Mouse (Mus musculus) mature B cell (primary cell): ENCODE data around the gene Ramp3.

Experiments used
- in situ Hi-C: fragments of 300-500 bp; cut with MboI; formaldehyde crosslinking; loops from 2 replicates; pipeline ENCODE4 v1.14.3; 2019

Gene Ramp3

DNA sequence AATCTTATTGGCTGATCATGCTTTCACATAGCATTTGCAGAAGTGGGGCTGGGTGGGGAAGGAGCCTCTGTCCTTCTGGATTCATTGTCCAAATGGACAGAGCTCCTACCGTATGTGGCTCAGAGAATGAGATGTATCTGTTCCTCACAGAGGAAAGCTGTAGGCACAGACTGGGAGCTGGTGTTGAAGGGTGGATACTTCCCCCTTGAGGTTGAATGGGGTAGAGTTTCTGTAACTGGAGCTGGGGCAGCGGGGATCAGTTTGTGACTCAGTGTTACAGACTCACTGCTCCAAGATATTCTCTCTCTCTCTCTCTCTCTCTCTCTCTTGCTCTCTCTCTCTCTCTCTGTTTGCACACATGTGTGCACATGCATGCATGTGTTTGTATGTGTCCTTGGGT lies 11.7 kb downstream of the Ramp3 start:
- in situ Hi-C loops = no loop called here

DNA sequence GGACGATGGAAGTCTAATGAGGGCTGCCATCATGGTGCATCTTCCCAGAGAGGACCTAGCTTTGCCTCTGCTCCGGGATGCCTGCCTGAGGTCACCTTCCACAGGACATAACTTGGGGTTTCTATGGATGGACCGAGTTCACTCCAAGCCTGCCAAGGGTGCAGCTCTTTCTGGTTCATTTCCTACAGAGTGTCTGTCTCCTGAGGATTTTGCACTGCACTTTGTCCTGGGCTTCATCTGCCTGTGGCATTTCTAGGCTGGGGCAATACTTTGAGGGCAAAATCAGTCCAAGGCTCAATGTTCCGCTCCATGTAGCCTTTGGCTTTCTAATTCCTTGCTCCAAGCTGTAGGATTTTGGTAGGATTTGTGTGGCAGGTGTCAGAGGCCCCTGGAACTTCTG lies 12.5 kb downstream of the Ramp3 start:
- in situ Hi-C loops = no loop called here

DNA sequence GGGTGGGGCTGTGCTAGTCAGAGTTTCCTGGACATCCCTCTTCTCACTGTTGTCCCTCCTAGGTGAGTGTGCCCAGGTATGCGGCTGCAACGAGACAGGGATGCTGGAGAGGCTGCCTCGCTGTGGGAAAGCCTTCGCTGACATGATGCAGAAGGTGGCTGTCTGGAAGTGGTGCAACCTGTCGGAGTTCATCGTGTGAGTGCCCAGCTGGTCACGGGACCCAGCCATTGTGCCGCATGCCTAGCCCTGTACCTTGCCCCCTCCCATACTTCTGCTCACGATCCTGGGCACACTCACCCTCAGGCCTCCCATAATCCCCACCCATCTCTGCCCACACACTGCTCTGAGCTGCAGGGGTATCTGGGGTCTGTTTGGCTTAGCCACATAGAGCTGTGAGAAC lies 16.4 kb downstream of the Ramp3 start:
- in situ Hi-C loops = no loop called here

DNA sequence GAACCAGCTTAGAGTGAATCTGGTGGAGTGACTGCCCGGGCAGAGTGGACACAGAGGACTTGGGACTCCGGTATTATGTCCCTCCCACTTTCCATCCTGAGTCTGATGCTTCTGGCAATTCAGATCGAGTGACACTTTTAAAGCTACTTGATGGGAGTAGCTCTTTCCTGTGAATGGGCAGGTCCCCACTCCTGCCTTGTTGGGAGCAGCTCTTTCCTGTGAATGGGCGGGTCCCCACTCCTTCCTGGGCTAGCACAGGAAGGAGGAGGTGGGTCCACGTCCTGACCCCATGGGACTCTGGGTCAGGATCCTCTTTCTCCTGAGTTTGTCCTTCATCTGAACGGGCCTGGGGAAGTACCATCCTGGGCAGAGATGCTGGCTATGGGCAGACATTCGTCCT lies 17.1 kb downstream of the Ramp3 start:
- in situ Hi-C loops = no loop called here

DNA sequence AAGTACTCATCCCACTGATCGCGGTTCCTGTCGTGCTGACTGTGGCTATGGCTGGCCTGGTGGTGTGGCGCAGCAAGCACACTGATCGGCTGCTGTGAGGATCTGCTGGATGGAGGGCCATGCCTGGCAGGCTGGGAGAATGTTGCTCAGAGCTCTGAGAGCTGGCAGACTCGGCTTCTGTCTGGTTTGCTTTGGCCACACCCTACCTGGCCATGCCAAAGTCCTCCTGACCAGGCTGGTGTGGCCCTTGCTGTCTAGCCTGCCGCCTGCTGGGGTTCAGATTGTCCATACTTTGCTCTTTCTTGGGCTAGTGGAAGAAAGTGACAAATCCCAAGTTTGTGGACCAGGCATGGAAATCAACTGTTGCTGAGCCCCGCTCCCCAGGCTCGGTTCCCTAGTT lies 18.3 kb downstream of the Ramp3 start:
- in situ Hi-C loops = no loop called here

DNA sequence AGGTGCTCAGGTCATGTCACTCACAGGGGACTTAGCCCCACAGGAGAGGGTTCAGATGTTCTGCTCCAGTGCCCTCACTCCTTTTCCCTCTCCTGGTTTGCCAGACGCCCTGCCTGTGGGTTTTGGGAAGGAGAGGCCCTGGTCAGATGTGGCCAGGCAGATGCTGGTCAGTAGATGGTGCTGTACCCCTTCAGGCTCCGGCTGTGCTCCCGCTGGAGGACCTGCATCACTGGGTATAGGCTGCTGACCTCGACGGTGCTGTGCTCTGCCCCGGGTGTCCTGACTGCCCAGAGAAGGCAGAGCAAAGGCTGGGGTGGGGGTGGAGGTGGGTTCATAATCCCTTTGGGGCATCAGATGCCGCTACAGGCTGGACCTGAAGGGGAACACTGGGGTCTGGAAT lies 19.2 kb downstream of the Ramp3 start:
- in situ Hi-C loops = no loop called here

DNA sequence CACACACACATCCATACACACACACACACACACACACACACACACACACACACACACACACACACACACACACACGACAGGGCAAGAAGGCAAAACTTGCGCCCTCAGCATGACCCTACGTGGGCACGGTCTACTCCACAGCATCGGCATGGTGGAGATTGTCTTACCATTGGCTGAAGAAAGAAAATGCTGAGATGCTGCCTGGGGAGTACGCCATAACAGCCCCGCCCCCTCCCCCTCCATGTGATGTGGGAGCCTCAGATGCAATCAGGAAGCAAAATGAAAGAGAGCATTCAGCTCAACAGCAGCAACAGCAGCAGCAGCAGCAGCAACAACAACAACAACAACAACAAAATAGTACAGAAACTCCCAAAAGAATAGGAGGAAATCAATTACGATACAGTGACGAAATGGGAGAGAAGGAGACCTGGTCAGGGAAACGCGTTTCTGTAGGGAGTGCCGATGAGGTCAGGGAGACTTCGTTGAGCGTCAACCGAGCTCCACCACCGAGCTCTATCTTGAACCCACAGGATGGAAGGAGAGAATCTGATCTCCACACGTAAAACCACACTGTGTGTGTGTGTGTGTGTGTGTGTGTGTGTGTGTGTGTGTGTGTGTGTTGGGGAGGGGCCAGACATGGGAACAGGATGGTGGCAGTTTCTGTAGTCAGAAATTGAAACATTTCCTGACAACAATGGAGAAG lies 21.5 kb downstream of the Ramp3 start:
- in situ Hi-C loops = no loop called here

DNA sequence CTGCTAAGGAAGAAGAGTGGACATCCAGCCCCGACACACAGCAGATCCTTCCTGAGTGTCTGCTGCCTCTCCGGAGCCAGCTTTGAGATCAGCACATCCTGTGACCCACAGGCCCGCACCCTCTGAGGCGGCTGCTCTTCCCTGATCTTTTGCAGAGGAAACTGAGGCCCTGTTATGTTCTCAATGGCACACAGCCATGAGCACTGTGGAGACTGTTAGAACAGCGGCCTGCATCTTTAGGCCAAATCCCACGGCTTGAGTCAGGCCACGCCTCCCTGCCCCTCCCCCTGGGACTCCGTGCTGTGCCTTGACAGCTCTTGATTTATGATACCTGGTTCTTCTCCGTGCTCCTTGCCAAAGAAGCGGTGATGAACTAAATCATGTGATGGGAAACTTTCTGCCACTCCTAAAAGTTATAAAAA lies 22.1 kb downstream of the Ramp3 start:
- in situ Hi-C loops = no loop called here

DNA sequence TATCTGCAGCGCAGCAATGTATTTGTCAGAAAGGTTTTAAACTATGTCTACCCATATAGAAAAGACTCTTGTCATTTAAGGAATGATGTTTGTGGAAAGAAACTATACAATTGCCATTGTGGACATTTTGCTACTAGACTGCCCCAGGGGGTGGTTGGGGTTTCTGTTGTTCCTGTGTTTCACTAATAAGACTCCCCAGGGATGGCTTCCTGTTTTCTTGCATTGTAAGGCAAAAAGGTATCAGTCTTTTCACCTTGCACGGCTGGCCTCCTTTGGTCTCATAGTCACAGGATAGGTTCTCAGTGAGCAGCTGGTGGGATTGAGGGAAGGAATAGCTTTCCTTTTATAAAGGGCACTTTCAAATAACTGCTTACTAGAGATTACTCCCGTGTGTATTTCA lies 26.4 kb downstream of the Ramp3 start:
- in situ Hi-C loops = no loop called here

DNA sequence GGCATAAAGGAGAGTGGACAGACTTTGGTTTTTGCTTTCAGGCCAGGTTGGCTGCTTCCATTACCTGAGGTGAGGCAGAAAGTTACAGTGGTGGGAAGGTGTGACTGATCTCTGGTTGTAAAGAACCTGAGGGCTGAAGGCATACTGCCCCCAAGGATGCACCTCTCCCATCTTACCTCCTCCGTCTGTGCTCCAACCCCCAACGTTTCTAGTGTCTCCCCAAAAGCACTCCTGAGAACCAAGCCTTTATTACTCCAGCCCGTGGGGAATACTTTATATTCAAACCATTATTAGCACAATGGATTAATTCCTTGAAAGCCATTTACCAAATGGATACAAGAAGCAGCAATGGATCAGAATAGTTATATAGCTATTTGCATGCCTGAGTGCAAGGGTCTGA lies 30.6 kb downstream of the Ramp3 start:
- in situ Hi-C loops = no loop called here

DNA sequence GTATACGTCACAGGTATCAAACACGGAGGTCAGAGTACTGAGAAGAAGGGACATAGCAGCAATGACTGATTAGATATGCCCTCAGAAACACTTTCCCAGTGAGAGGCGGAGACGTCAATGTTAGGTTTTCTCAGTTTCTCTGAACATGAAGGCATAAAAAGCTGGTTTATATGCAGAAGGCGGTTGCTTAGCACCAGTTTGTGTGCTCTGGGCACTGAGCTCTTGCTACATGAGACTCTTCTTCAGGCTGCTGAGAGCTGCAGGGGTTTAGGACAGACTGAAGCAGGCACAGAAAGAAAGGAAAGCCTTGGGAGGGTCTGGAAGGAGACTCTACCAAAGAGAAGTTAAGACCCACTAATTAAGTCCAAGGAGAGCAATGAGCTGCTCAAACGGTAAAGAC lies 34.0 kb downstream of the Ramp3 start:
- in situ Hi-C loops = no loop called here

DNA sequence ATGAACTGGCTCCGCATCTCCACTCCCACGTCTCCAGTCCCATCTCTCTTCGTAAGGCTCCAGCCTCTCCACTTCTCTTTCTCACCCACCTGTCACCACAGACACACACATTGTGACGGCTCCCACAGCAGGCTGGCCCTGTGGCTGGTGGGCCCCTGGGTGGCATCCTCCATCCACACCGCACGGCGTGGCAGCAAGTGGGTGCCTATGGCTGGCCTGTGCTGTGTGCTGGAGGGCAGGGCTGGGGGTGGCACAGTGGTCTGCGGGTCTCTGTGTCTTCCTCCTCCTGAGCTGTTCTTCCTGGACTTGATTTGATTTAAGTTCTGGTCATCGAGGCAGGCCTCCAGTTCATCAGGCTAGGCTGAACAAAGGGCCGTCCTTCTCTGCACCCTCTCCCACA lies 35.8 kb downstream of the Ramp3 start:
- in situ Hi-C loops = no loop called here

DNA sequence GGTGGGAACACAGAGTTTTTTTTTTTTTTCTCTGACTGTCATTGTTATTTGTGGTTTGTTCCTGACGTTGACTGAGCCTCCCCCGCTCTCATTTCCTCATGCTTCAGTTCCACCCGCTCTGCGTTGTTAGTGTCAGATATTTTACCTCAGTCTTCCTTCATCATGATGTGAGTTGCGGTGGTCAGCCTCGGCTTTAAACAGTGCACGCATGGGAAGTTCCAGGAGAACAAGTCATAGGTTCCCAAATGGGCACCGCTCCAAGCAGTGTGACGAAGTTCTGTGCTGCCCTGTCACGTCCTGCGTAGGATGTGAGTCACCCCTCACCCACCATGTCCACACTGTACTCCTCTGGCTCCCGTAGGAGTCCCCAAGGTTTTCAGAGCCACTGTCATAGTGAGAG lies 36.9 kb downstream of the Ramp3 start:
- in situ Hi-C loops = no loop called here

DNA sequence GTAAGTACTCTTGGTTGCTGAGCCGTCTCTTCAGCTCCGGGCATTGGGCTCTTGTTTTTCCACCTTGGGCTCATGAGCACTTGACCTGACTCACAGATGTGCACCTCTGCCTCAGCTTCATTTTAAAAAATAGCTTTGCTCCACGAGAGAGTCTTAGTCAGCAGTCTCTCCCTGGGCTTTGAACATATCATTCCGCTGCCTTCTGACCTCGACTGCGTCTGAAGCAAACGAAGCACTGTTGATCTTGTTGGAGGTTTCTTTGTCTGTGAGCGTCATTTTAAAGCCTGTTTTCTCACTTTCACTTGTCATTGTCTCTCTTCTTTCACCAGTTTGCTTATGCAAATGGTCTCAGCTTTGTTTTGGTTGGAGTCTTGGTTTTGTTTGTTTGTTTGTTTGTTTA lies 38.2 kb downstream of the Ramp3 start:
- in situ Hi-C loops = no loop called here

DNA sequence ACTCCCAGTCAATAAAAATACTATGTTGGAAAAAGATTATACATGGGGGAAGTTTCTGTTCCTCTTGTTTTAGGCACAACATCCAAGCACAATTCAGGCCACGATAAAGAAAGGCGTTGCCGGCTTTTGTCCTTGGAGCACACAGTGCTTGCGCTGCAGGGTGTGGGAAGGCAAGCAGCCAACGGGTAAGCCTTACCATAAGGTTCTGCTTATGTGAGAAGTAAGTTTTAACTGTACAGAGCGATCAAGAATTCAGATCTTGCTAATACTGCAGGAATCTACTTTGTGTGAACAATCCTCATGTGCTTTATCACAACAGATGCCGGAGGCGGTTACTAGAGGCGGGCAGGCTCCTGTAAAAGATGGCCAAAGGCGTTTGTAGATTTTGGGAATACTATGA lies 39.4 kb downstream of the Ramp3 start:
- in situ Hi-C loops = no loop called here

DNA sequence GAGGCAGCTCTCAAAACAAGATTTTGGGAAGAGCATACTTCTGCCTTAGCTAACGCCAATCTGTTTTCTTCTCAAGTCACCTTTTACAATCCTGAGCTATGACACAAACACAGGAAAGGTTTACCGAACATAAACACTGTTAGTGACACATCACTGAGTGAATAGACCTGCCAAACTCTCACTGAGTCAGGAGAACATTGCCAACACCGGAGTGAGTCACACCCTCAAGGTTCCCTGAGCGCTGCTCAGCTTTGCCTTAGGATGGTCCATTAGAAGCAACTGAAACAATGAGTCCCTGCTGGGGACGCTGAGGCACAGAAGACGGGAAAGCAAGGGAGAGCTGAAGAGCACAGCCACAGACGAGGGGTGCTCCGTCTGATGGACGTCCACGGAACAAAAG lies 40.0 kb downstream of the Ramp3 start:
- in situ Hi-C loops = no loop called here

DNA sequence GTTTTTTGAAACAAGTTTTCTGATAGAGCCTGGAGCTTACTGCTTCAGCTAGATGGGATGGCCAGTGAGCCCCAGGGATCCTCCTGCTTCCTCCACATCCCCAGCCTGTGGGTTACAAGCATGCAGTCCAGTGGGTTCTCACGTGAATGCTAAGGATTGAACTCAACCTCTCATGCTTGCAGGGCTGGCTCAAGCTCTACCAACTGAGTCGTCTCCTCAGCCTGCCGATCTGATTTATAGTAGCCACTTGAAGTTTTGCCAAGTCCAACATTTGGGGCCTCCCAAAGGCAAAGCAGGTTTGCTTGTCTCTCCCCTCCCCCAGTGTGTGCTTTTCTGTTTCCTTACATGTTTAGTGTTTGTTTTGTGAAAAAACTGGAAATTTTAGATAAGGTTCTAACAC lies 43.9 kb downstream of the Ramp3 start:
- in situ Hi-C loops = no loop called here

DNA sequence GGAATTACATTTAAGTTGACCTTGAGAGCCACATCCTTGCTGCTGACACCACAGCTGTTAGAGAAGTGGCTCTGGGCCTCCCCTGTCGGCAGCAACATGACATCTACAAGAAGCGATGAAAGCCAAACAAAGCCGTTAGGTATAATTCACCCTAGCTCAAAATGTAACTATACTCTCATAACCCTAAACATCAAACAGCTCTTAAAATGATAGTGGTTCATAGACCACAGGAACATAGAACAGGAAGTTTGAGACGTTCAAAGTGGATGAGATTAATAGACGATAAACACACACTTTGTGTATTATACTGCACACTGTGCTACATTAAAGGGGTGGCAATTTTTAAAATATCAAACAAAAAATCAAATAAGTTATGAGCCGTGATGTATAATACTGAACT lies 46.5 kb downstream of the Ramp3 start:
- in situ Hi-C loops = no loop called here

DNA sequence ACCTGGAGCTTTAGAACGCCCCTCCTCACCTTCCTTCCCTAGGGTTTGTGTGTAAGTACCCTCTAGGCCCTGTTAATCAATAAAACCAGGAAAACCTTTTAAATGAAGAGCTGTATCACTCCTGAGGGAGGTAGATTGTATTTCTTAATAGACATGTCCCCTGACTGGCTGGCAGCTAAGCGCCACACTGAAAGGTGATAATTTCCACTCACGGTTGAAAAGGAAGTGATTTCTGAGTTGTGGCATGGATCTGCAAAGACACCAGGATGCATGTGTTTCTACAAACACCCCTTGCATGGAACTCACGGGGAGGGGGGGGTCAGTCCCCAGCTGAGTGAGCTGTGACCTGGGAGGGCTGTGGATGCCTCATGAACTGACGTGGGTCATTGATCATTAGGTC lies 47.2 kb downstream of the Ramp3 start:
- in situ Hi-C loops = no loop called here

DNA sequence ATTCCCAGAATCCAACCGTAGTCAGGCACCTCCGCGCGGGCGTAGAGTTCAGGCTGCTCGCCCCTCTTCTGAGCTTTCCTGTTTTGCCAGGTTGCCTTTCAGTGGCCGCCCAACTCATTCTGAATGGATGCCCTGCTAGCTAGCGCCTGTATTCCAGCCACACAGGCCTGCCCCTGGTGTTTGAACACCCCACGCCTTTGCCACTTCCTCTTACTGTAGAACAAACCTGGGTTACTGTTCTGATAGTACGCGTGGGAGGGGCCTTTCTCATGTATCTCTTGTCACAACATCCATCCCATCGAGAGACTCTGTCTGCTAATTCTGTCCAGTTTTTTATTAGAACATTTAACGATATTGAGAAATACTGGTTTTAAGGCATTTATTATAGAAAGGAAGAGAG lies 48.5 kb downstream of the Ramp3 start:
- in situ Hi-C loops = no loop called here

DNA sequence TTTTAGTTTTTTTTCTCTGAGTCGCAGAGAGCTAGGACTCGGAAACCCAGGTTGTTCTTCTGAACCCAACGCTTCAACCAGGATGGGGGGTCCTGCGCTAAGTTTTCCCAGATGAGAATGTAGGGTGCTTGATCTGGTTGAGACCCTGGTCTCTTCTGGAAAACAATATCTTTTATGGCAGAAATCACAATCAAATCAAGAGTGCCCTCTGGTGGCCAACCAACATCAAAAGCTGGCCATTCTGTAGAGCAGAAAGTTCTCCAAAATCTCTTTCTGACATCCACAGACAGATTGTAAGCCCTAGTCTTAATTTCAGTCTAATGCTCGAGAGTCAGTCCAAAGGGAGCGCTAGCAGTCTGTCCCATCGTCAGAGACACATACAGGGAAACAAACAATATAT lies 50.1 kb downstream of the Ramp3 start:
- in situ Hi-C loops = no loop called here

DNA sequence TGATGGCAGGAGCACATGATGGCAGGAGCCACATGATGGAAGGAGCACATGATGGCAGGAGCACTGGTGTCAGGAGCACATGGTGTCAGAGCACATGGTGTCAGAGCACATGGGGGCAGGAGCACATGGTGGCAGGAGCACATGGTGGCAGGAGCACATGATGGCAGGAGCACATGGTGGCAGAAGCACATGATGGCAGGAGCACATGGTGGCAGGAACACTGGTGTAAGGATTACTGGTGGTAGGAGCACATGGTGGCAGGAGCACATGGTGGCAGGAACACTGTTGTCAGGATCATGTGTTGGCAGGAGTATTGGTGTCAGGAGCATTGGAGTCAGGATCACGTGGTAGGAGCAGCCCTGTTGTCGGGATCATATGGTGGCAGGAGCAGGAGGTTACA lies 52.1 kb downstream of the Ramp3 start:
- in situ Hi-C loops = no loop called here

DNA sequence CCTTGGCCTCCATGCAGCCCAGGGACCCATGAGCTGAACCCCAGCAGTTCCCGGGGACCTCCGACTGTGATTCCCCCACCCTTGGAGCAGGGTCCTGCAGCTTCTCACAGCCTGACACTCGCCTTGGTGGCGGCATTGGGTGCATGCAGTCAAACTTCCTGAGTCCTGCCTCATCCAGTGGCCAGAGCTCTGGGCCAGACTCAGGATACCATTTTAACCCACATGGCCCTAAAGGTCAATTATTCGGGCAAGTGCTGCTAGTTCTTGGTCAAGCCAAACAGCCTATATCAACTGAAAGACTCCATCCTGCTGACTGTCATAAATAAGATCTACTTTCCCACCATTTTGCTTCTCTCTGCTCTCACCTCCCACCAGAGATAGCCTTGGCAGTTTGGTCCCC lies 62.4 kb downstream of the Ramp3 start:
- in situ Hi-C loops = no loop called here

DNA sequence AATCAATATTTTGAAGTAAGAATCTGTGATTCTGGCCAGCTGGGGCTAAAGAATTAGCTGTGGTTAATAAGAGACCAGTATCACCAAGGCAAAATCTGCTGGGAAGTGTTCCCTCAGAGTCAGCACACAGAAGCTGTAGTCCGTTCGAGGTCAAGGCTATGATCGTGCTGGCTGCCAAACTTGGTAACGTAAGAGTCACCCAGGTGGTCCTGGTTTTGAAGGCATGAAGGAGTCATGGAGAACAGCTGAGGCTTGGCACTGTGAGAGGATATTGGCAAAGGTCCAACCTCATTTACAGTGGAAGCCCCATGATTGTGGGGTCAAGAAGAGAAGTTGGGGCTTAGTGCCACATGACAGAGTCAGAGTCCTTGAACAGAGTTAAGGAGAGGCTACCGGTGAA lies 68.6 kb downstream of the Ramp3 start:
- in situ Hi-C loops = no loop called here
